Mouse (Mus musculus): ENCODE results near the gene Abcc2. TPM values are rescaled to one million over a fixed set of nuclear protein-coding genes. Genes with fewer than 3 reads are reported as not detected.

Gene Abcc2
- polyA plus RNA-seq, 1 experiment, result not detected

- Histone ChIP-seq H3K27ac (ENCODE audit: insufficient read depth, low read depth, low read length) (no peak overlapping the region), H3K4me3 (ENCODE audit: insufficient read depth, low read depth, low read length) (no peak overlapping the region), H3K4me1 (ENCODE audit: control insufficient read depth, insufficient read depth, low read length) (no peaks in the 10 kb centered on the region)
- no peak for TF ChIP-seq CTCF (IDR thresholded peaks at IDR 0.05; ENCODE audit: insufficient read depth, low read depth, low read length)
- TF ChIP-seq POLR2A (IDR thresholded peaks at IDR 0.05; ENCODE audit: insufficient read depth, low read depth, low read length), result no peak
- 76% methylated on average over 6 of the region's 6 CpGs for WGBS
Measured at GRCm38 (mm10) chr19:43857347-43857746, 75.4 kb downstream of the Abcc2 start.

GRCm38 (mm10) chr19:43870418-43870817 is 88.4 kb downstream of the Abcc2 start:
- 90% methylated on average over 4 of the region's 4 CpGs for WGBS
- no peak for TF ChIP-seq CTCF (IDR thresholded peaks at IDR 0.05; ENCODE audit: insufficient read depth, low read depth, low read length)
- no peak for TF ChIP-seq POLR2A (IDR thresholded peaks at IDR 0.05; ENCODE audit: insufficient read depth, low read depth, low read length)
- no peak overlapping the region for H3K4me3 ChIP-seq (ENCODE audit: insufficient read depth, low read depth, low read length)
- no peaks in the 10 kb centered on the region for H3K4me1 ChIP-seq (ENCODE audit: control insufficient read depth, insufficient read depth, low read length)
- H3K27ac ChIP-seq (ENCODE audit: insufficient read depth, low read depth, low read length), result no peak overlapping the region

- 95% methylated on average over 11 of the region's 11 CpGs for WGBS
- no peak overlapping the region for H3K4me3 ChIP-seq (ENCODE audit: insufficient read depth, low read depth, low read length)
- H3K4me1 ChIP-seq (ENCODE audit: control insufficient read depth, insufficient read depth, low read length), result peaks cover 9% of the 10 kb centered on the region; the same call in 1 of the 2 replicates
- no peak for TF ChIP-seq POLR2A (IDR thresholded peaks at IDR 0.05; ENCODE audit: insufficient read depth, low read depth, low read length)
- no peak for TF ChIP-seq CTCF (IDR thresholded peaks at IDR 0.05; ENCODE audit: insufficient read depth, low read depth, low read length)
- no peak overlapping the region for H3K27ac ChIP-seq (ENCODE audit: insufficient read depth, low read depth, low read length)
Measured at GRCm38 (mm10) chr19:43874351-43874750, 92.4 kb downstream of the Abcc2 start.

- no peak overlapping the region for H3K4me3 ChIP-seq (ENCODE audit: insufficient read depth, low read depth, low read length)
- no peak for TF ChIP-seq CTCF (IDR thresholded peaks at IDR 0.05; ENCODE audit: insufficient read depth, low read depth, low read length)
- no peak for TF ChIP-seq POLR2A (IDR thresholded peaks at IDR 0.05; ENCODE audit: insufficient read depth, low read depth, low read length)
- no peak overlapping the region for H3K27ac ChIP-seq (ENCODE audit: insufficient read depth, low read depth, low read length)
- 57% methylated on average over 2 of the region's 2 CpGs for WGBS
- peaks cover 14% of the 10 kb centered on the region; the same call in 1 of the 2 replicates for H3K4me1 ChIP-seq (ENCODE audit: control insufficient read depth, insufficient read depth, low read length)
Measured at GRCm38 (mm10) chr19:43875996-43876395, 94.0 kb downstream of the Abcc2 start.

GRCm38 (mm10) chr19:43877364-43877763 is 95.4 kb downstream of the Abcc2 start:
- Histone ChIP-seq H3K27ac (ENCODE audit: insufficient read depth, low read depth, low read length) (no peak overlapping the region), H3K4me1 (ENCODE audit: control insufficient read depth, insufficient read depth, low read length) (peaks cover 14% of the 10 kb centered on the region; the same call in 1 of the 2 replicates), H3K4me3 (ENCODE audit: insufficient read depth, low read depth, low read length) (no peak overlapping the region)
- TF ChIP-seq CTCF (IDR thresholded peaks at IDR 0.05; ENCODE audit: insufficient read depth, low read depth, low read length) (no peak), POLR2A (IDR thresholded peaks at IDR 0.05; ENCODE audit: insufficient read depth, low read depth, low read length) (no peak)
- 89% methylated on average over 8 of the region's 8 CpGs for WGBS

- TF ChIP-seq POLR2A (IDR thresholded peaks at IDR 0.05; ENCODE audit: insufficient read depth, low read depth, low read length) (no peak), CTCF (IDR thresholded peaks at IDR 0.05; ENCODE audit: insufficient read depth, low read depth, low read length) (no peak)
- 10% methylated on average over 17 of the region's 17 CpGs for WGBS
- no peak overlapping the region for H3K27ac ChIP-seq (ENCODE audit: insufficient read depth, low read depth, low read length)
Measured at GRCm38 (mm10) chr19:43878111-43879092, 96.4 kb downstream of the Abcc2 start.

GRCm38 (mm10) chr19:43879401-43880212 is 97.6 kb downstream of the Abcc2 start:
- peak overlapping the region; percentile 56 for H3K4me3 ChIP-seq (ENCODE audit: insufficient read depth, low read depth, low read length)
- TF ChIP-seq CTCF (IDR thresholded peaks at IDR 0.05; ENCODE audit: insufficient read depth, low read depth, low read length), result no peak
- no peak for TF ChIP-seq POLR2A (IDR thresholded peaks at IDR 0.05; ENCODE audit: insufficient read depth, low read depth, low read length)
- 3% methylated on average over 41 of the region's 41 CpGs for WGBS
- H3K4me1 ChIP-seq (ENCODE audit: control insufficient read depth, insufficient read depth, low read length), result peaks cover 18% of the 10 kb centered on the region; the same call in 1 of the 2 replicates
- no peak overlapping the region for H3K27ac ChIP-seq (ENCODE audit: insufficient read depth, low read depth, low read length)

More at GRCm38 (mm10) chr19:43878111-43879092, 96.4 kb downstream of the Abcc2 start:
- Histone ChIP-seq H3K4me1 (ENCODE audit: control insufficient read depth, insufficient read depth, low read length) (peaks cover 18% of the 10 kb centered on the region; the same call in 1 of the 2 replicates), H3K4me3 (ENCODE audit: insufficient read depth, low read depth, low read length) (peak overlapping the region; percentile 56; the same call in 1 of the 2 replicates)

GRCm38 (mm10) chr19:43880420-43880819 is 98.4 kb downstream of the Abcc2 start:
- peaks cover 18% of the 10 kb centered on the region; the same call in 1 of the 2 replicates for H3K4me1 ChIP-seq (ENCODE audit: control insufficient read depth, insufficient read depth, low read length)

More at GRCm38 (mm10) chr19:43880420-43880819, 98.4 kb downstream of the Abcc2 start:
- TF ChIP-seq POLR2A (IDR thresholded peaks at IDR 0.05; ENCODE audit: insufficient read depth, low read depth, low read length), result no peak
- TF ChIP-seq CTCF (IDR thresholded peaks at IDR 0.05; ENCODE audit: insufficient read depth, low read depth, low read length), result no peak
- WGBS, result 45% methylated on average over 3 of the region's 3 CpGs
- Histone ChIP-seq H3K4me3 (ENCODE audit: insufficient read depth, low read depth, low read length) (no peak overlapping the region), H3K27ac (ENCODE audit: insufficient read depth, low read depth, low read length) (no peak overlapping the region)

Measured in olfactory bulb, adult 2 months (tissue).